Mouse (Mus musculus): ENCODE measurements at regions not wholly inside any gene's neighbourhood (a gene's known extent, or its start where the extent isn't known, plus 50 kb on each side); places are given as distances from the start of the nearest gene placed in this dataset.
"Not testable (repeated sequence)": the region's sequence is repeated elsewhere in the genome, so short reads cannot be mapped to it uniquely, and the experiment has no call there.

- not testable (repeated sequence) for H3K36me3 ChIP-seq (ENCODE audit: control insufficient read depth in 1 of 2, insufficient read depth in 2 of 2, low read length in 2 of 2); H3K4me3 ChIP-seq (ENCODE audit: control insufficient read depth in 1 of 2, insufficient read depth in 1 of 2, low read depth in 2 of 2, low read length in 2 of 2); H3K27ac ChIP-seq (ENCODE audit: control insufficient read depth, low read depth, low read length); H3K27me3 ChIP-seq (ENCODE audit: control insufficient read depth in 1 of 2, insufficient read depth in 2 of 2, low read length in 2 of 2); H3K4me1 ChIP-seq (ENCODE audit: control insufficient read depth in 1 of 2, insufficient read depth in 2 of 2, low read length in 2 of 2); H3K9ac ChIP-seq (ENCODE audit: control insufficient read depth, low read depth, low read length, poor library complexity, severe bottlenecking); H3K9me3 ChIP-seq (replicated peaks; ENCODE audit: insufficient read depth, low read length); DNase-seq (ENCODE audit: low read depth, low spot score); H3K79me2 ChIP-seq (ENCODE audit: control insufficient read depth, insufficient read depth, low read length, poor library complexity)
Measured at GRCm38 (mm10) chr8:99679253-99679899, 263.1 kb upstream of the Cdh8 start.

GRCm38 (mm10) chr8:99667693-99668092 lies 251.4 kb upstream of the Cdh8 start:
- H3K4me1 ChIP-seq (ENCODE audit: control insufficient read depth in 1 of 2, insufficient read depth in 2 of 2, low read length in 2 of 2); H3K9me3 ChIP-seq (replicated peaks; ENCODE audit: insufficient read depth, low read length); H3K9ac ChIP-seq (ENCODE audit: control insufficient read depth, low read depth, low read length, poor library complexity, severe bottlenecking); H3K27ac ChIP-seq (ENCODE audit: control insufficient read depth, low read depth, low read length); H3K36me3 ChIP-seq (ENCODE audit: control insufficient read depth in 1 of 2, insufficient read depth in 2 of 2, low read length in 2 of 2); DNase-seq (ENCODE audit: low read depth, low spot score); H3K79me2 ChIP-seq (ENCODE audit: control insufficient read depth, insufficient read depth, low read length, poor library complexity); H3K4me3 ChIP-seq (ENCODE audit: control insufficient read depth in 1 of 2, insufficient read depth in 1 of 2, low read depth in 2 of 2, low read length in 2 of 2); H3K27me3 ChIP-seq (ENCODE audit: control insufficient read depth in 1 of 2, insufficient read depth in 2 of 2, low read length in 2 of 2): not testable (repeated sequence)

- no peaks in the 10 kb centered on the region for H3K4me1 ChIP-seq (ENCODE audit: control insufficient read depth in 1 of 2, insufficient read depth in 2 of 2, low read length in 2 of 2)
- H3K27ac ChIP-seq (ENCODE audit: control insufficient read depth, low read depth, low read length), result no peak overlapping the region
- no peak for DNase-seq (ENCODE audit: low read depth, low spot score)
- no peak overlapping the region for H3K9ac ChIP-seq (ENCODE audit: control insufficient read depth, low read depth, low read length, poor library complexity, severe bottlenecking)
- no peak overlapping the region for H3K4me3 ChIP-seq (ENCODE audit: control insufficient read depth in 1 of 2, insufficient read depth in 1 of 2, low read depth in 2 of 2, low read length in 2 of 2)
- H3K9me3 ChIP-seq (replicated peaks; ENCODE audit: insufficient read depth, low read length), result no peaks in the 10 kb centered on the region
- TF ChIP-seq JUND (IDR thresholded peaks at IDR 0.05; ENCODE audit: low read depth, low read length) (no peak), RAD21 (IDR thresholded peaks at IDR 0.05; ENCODE audit: low read depth, low read length) (no peak), USF2 (IDR thresholded peaks at IDR 0.05; ENCODE audit: borderline replicate concordance in 1 of 2, insufficient read depth in 1 of 2, low read depth in 1 of 2, low read length in 2 of 2) (no peak)
- H3K79me2 ChIP-seq (ENCODE audit: control insufficient read depth, insufficient read depth, low read length, poor library complexity), result no peaks in the 10 kb centered on the region
- no peaks in the 10 kb centered on the region for H3K27me3 ChIP-seq (ENCODE audit: control insufficient read depth in 1 of 2, insufficient read depth in 2 of 2, low read length in 2 of 2)
- H3K36me3 ChIP-seq (ENCODE audit: control insufficient read depth in 1 of 2, insufficient read depth in 2 of 2, low read length in 2 of 2), result no peaks in the 10 kb centered on the region
Measured at GRCm38 (mm10) chr8:99651302-99651621, 235.0 kb upstream of the Cdh8 start.

GRCm38 (mm10) chr8:99650587-99651301 lies 234.5 kb upstream of the Cdh8 start:
- H3K27me3 ChIP-seq (ENCODE audit: control insufficient read depth in 1 of 2, insufficient read depth in 2 of 2, low read length in 2 of 2), result no peaks in the 10 kb centered on the region
- H3K27ac ChIP-seq (ENCODE audit: control insufficient read depth, low read depth, low read length), result no peak overlapping the region
- H3K36me3 ChIP-seq (ENCODE audit: control insufficient read depth in 1 of 2, insufficient read depth in 2 of 2, low read length in 2 of 2), result no peaks in the 10 kb centered on the region
- H3K79me2 ChIP-seq (ENCODE audit: control insufficient read depth, insufficient read depth, low read length, poor library complexity), result no peaks in the 10 kb centered on the region
- no peak overlapping the region for H3K4me3 ChIP-seq (ENCODE audit: control insufficient read depth in 1 of 2, insufficient read depth in 1 of 2, low read depth in 2 of 2, low read length in 2 of 2)
- no peaks in the 10 kb centered on the region for H3K4me1 ChIP-seq (ENCODE audit: control insufficient read depth in 1 of 2, insufficient read depth in 2 of 2, low read length in 2 of 2)
- no peak overlapping the region for H3K9ac ChIP-seq (ENCODE audit: control insufficient read depth, low read depth, low read length, poor library complexity, severe bottlenecking)
- no peak for DNase-seq (ENCODE audit: low read depth, low spot score)
- TF ChIP-seq ETS1 (IDR thresholded peaks at IDR 0.05; ENCODE audit: low read depth, low read length), result no peak
- no peaks in the 10 kb centered on the region for H3K9me3 ChIP-seq (replicated peaks; ENCODE audit: insufficient read depth, low read length)

Data from MEL (cell line).